Mouse (Mus musculus) Muller cell, postnatal 12 days (primary cell): Measurements from ENCODE around the gene Zfp97.
"Not testable (repeated sequence)": the region's sequence is repeated elsewhere in the genome, so short reads cannot be mapped to it uniquely, and the experiment has no call there.

Source experiments
- DNase-seq: peaks from one replicate; pipeline ENCODE4 v3.0.0-alpha.2; 2015; ENCODE audit errors: inconsistent ontology term

Zfp97 gene

DNA sequence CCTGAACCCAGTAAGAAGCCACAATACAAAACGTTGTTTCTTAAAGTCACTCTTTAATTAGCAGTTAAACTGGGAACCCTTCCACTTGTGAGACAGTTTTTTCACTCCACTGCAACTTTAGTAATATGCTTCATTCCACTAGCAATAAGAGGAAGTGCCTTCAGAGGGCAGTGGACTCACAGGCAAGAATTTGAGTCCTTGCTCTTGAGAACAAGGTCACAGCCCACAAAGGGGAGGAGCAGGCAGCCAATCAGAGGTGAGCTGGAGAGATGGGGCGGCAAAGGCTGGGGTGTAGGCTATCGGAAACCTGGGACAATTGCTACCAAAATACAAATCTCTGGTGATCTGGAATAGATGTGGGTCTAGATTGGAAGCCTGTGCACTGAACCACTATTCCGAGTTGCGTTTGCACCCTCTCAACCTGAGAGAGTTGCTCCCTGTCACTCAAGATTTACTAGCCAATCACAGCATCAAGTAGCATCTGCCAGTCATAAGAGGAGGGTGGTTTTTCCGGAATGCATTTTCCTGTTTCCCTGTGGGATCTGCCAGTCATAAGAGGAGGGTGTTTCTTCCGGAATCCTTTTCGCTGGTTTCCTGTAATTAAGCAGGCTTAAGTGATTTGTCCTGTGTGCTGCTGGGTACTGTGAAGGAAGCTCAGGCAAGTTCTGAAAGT lies at the start of gene Zfp97:
Zfp97 (plus strand) TSS at position 586 of the 673 bp plus-strand sequence.
- DNase-seq: not testable (repeated sequence)

DNA sequence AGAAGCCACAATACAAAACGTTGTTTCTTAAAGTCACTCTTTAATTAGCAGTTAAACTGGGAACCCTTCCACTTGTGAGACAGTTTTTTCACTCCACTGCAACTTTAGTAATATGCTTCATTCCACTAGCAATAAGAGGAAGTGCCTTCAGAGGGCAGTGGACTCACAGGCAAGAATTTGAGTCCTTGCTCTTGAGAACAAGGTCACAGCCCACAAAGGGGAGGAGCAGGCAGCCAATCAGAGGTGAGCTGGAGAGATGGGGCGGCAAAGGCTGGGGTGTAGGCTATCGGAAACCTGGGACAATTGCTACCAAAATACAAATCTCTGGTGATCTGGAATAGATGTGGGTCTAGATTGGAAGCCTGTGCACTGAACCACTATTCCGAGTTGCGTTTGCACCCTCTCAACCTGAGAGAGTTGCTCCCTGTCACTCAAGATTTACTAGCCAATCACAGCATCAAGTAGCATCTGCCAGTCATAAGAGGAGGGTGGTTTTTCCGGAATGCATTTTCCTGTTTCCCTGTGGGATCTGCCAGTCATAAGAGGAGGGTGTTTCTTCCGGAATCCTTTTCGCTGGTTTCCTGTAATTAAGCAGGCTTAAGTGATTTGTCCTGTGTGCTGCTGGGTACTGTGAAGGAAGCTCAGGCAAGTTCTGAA lies 57.7 kb downstream of the Zfp97 start:
- not testable (repeated sequence) for DNase-seq

DNA sequence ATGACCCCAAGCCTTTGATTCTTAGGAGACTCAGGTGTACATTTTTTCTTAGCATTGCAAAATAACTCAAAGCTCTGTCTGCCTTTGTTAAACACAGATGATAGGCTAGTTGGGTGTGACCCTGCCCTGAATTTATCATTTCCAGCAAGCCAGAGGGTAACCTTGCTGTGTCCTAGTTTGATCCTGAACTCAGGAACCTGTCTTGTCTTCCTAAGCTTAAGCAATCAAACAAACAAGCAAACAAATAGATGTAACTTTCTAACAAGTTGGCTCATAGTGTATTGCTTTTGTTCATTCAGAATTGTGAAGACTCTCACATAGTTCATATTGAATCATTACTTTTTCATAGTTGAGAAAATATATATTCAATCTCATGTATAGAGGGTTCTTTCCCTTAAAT lies 73.5 kb downstream of the Zfp97 start:
- DNase-seq: not testable (repeated sequence)

DNA sequence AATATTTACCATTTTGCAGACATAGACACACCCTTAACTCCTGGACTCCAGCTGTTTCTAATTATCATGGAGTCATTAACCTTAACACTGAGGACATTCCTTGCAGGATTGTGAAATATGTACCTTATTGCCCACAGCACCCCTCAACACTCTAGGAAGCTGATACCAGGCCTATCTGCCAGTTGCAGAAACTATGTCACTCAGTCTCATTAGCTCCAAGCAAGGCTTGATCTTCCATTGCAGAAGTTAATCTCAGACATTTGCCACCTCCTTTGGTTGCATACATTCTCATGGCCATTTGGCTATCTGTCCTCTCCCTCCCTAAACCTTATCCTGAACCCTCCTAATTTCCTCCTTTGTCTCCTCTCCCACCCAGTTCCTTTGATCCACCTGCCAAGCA lies 74.0 kb downstream of the Zfp97 start:
- no peak for DNase-seq

DNA sequence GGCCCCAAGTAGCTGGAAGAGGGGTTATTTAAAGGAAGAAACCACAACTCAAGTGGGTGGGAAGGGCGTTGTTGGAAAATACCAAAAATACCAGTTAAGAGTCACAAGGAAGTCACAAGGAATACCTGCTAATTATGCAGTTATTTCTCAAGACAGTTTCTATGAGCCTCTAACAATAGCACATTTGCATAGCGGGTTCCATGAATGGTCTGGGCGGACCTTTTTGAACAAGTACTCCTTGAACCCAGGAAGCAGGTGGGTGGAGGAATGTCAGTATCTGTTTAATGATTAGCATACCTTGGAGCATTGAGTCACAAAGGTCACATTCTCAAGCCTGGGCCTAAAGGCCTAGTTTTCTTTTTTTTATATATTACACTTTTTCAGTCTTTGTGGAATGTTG lies 74.9 kb downstream of the Zfp97 start:
- not testable (repeated sequence) for DNase-seq
